Mouse (Mus musculus): ENCODE measurements around the gene Ncan. TPM values are rescaled to one million over a fixed set of nuclear protein-coding genes. Genes with fewer than 3 reads are reported as not detected.
A peak's percentile ranks its signal among the peaks of the same experiment; 100 is the strongest.

Ncan gene
- 79.0 and 82.5 TPM in 2 replicates for polyA plus RNA-seq (2012; rRNA removed)

DNA sequence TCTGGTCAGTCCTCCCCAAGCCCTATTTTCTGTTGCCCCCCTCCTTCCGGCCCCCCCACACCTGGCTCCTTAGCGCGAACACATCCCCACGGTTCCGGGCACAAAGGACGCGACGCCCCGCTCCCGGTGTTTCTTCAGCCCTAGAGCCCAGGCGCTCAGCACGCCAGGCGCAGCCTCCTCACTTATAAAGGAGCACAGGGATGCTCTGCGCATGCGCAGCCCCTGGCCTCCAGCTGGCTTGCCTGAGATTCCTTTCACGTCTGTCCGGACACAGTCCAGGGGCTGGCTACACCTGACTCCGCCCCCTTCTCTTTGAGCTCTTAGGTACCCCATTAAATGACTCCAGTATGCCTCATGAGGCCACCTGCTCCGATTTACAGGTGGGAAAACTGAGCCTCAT is at the start of gene Ncan:
TSS of gene Ncan (minus strand) at position 207 of the 400 bp plus-strand sequence.
- H3K4me1 ChIP-seq (ENCODE audit: control insufficient read depth, insufficient read depth, low read length) = peaks cover 12% of the 10 kb centered on the region
- peak; percentile 100 for TF ChIP-seq POLR2A (IDR thresholded peaks at IDR 0.05; ENCODE audit: extremely low read depth, insufficient read depth, low read length)
- no peak for TF ChIP-seq CTCF (IDR thresholded peaks at IDR 0.05; ENCODE audit: extremely low read depth, insufficient read depth, low read length)
- H3K27ac ChIP-seq (ENCODE audit: insufficient read depth, low read length) = peak within 1 kb of the TSS; percentile 38
- H3K4me3 ChIP-seq (ENCODE audit: insufficient read depth, low read length) = peak within 1 kb of the TSS; percentile 62

DNA sequence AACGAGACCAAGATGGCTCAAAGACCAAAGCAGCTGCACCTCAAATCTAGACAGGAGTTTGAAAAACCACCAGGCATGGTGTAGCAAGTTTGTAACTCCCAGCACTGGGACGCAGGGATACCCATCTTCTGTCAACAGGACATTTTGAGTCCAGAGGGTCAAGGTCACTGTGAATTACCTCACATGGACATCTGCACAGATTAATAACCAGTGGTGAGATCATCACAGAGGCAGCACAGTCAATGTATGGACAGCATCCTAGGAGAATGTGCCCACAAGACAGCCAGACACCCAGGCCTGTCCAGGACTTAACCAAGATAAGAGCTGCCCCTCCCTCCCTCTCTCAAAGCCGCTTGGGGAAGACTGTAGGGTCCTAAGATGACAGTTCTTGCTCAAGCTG is 49.4 kb upstream of the Ncan start:
- Histone ChIP-seq H3K27ac (ENCODE audit: insufficient read depth, low read length) (no peak overlapping the region), H3K4me3 (ENCODE audit: insufficient read depth, low read length) (no peak overlapping the region), H3K4me1 (ENCODE audit: control insufficient read depth, insufficient read depth, low read length) (peaks cover 2% of the 10 kb centered on the region; the same call in 1 of the 2 replicates)
- no peak for TF ChIP-seq CTCF (IDR thresholded peaks at IDR 0.05; ENCODE audit: extremely low read depth, insufficient read depth, low read length)
- TF ChIP-seq POLR2A (IDR thresholded peaks at IDR 0.05; ENCODE audit: extremely low read depth, insufficient read depth, low read length) = no peak

DNA sequence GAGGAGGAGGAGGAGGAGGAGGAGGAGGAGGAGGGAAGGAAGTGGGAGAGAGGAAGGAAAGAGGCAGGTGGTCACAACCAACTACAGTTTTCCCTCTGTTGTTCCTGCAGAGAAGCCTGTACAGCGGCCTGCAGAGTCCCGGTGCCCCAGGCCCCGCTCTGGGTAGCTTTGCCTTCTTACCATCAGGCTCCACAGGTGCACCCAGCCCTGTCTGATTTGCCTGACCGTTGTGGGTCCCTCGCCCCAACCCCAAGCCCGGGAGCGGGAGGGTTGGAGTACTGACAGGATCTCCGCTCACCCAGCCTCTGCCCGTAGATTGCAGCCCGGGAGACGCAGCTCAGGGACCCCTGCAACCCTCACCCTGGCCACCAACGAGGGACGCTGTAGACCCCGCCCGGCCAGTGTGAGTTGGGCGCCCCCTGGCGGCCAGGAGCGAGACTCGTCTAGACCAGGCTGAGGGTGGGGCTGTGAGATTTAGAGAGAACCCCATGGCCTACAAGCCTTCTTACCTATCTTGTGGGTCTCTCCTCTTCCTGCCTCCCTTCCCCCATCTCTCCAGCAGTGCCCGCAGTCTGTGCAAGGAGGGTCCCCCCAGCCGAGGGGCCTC is 45.9 kb upstream of the Ncan start:
- Histone ChIP-seq H3K27ac (ENCODE audit: insufficient read depth, low read length) (no peak overlapping the region), H3K4me3 (ENCODE audit: insufficient read depth, low read length) (no peak overlapping the region), H3K4me1 (ENCODE audit: control insufficient read depth, insufficient read depth, low read length) (no peaks in the 10 kb centered on the region)
- TF ChIP-seq CTCF (IDR thresholded peaks at IDR 0.05; ENCODE audit: extremely low read depth, insufficient read depth, low read length) (peak; percentile 66), POLR2A (IDR thresholded peaks at IDR 0.05; ENCODE audit: extremely low read depth, insufficient read depth, low read length) (no peak)

DNA sequence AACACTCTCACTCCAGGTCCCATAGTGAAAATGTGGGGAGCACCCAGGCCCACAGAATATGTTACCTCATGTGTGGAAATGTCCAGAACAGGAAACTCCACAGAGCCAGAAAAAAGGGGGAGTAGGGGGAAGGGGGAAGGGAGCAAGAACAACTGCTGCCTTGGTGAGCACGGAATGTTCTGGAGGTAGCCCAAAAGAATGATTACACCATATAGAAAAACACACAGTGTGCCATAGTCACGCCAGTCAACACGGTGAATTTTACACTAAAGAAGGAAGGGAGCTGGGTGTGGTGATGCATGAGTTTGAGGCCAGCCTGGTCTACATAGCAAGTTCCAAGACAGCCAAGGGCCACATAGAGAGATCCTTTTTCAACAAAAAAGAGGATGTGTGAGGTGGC is 42.6 kb upstream of the Ncan start:
- Histone ChIP-seq H3K27ac (ENCODE audit: insufficient read depth, low read length) (no peak overlapping the region), H3K4me1 (ENCODE audit: control insufficient read depth, insufficient read depth, low read length) (no peaks in the 10 kb centered on the region)
- no peak for TF ChIP-seq CTCF (IDR thresholded peaks at IDR 0.05; ENCODE audit: extremely low read depth, insufficient read depth, low read length)
- TF ChIP-seq POLR2A (IDR thresholded peaks at IDR 0.05; ENCODE audit: extremely low read depth, insufficient read depth, low read length) = no peak

DNA sequence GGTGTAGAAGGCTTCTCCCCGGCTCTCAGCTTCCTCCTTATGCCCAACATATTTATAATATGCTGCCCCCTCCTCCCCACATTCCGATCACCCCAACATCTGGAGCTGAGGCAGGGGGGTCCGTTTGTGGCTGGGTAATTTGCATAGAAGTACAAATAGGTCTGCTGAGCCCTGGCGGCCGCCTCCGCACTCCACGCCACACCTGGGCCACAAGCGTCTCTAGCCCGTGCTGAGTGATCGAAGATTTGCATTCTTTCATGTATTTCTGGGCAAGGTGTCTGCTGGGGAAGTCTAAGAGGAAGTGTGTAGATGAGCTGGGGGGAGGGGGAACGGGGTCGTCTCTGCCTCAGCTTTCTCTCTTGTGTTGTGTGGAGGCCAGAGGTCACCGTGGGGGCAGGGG is 39.3 kb upstream of the Ncan start:
- no peak overlapping the region for H3K27ac ChIP-seq (ENCODE audit: insufficient read depth, low read length)
- H3K4me1 ChIP-seq (ENCODE audit: control insufficient read depth, insufficient read depth, low read length) = no peaks in the 10 kb centered on the region
- no peak overlapping the region for H3K4me3 ChIP-seq (ENCODE audit: insufficient read depth, low read length)
- TF ChIP-seq POLR2A (IDR thresholded peaks at IDR 0.05; ENCODE audit: extremely low read depth, insufficient read depth, low read length) (no peak), CTCF (IDR thresholded peaks at IDR 0.05; ENCODE audit: extremely low read depth, insufficient read depth, low read length) (no peak)

More for the DNA sequence above, 42.6 kb upstream of the Ncan start:
- H3K4me3 ChIP-seq (ENCODE audit: insufficient read depth, low read length) = no peak overlapping the region

DNA sequence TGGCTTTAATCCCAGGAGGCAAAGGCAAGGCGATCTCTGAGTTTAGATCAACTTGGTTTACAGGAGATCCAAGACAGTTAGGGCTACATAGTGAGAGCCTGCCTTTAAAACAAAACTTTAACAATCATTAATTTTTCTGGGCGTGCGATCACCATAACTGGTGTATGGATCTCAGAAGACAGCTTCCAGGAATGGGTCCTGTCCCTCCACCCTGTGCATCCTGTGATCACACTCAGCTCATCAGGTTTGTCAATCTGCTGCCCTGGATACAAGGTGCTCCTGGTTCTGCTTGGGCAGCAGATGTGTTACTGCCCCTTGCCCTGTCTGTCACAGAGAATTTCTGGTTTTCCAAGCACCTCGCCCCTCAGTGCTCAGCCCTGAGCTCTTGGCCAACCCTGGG is 38.5 kb upstream of the Ncan start:
- Histone ChIP-seq H3K27ac (ENCODE audit: insufficient read depth, low read length) (no peak overlapping the region), H3K4me3 (ENCODE audit: insufficient read depth, low read length) (no peak overlapping the region)
- TF ChIP-seq POLR2A (IDR thresholded peaks at IDR 0.05; ENCODE audit: extremely low read depth, insufficient read depth, low read length) = no peak
- TF ChIP-seq CTCF (IDR thresholded peaks at IDR 0.05; ENCODE audit: extremely low read depth, insufficient read depth, low read length) = no peak

DNA sequence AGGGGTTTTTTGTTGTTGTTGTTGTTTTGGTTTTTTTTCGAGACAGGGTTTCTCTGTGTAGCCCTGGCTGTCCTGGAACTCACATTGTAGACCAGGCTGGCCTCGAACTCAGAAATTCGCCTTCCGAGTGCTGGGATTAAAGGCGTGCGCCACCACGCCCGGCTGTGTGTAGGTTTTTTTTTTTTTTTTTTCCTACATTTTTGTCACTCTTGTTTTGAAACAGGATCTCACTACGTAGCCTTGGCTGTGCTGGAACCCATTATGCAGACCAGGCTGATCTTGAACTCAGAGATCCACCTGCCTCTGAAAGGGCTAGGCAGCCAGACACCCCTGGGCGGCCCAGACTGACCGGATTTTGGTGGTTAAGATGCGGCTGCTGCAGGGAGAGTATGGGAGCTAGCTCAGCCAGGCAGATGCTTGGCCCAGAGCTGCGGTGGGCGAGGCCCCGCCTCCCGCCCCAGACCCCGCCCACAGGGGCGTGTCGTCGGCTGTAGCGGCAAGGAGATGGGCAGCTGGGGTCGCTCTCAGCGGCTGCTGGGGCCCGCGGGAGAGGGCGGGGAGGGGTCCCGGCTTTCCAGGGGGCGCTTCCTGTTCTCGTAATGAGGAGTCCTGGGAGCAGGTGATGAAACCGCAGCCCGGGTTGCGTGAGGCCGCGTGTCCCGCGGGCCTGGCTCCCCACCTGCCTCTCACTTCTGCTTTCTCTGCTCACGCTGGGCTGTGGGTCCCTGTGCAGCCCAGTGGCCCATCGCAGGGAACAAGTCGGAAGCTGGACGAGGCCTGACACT is 37.6 kb upstream of the Ncan start:
- no peaks in the 10 kb centered on the region for H3K4me1 ChIP-seq (ENCODE audit: control insufficient read depth, insufficient read depth, low read length)
- H3K4me3 ChIP-seq (ENCODE audit: insufficient read depth, low read length) = peak overlapping the region; percentile 33
- H3K27ac ChIP-seq (ENCODE audit: insufficient read depth, low read length) = no peak overlapping the region
- TF ChIP-seq CTCF (IDR thresholded peaks at IDR 0.05; ENCODE audit: extremely low read depth, insufficient read depth, low read length) (no peak), POLR2A (IDR thresholded peaks at IDR 0.05; ENCODE audit: extremely low read depth, insufficient read depth, low read length) (peak; percentile 41; the same call in 1 of the 2 replicates)

More for the DNA sequence above, 38.5 kb upstream of the Ncan start:
- H3K4me1 ChIP-seq (ENCODE audit: control insufficient read depth, insufficient read depth, low read length) = no peaks in the 10 kb centered on the region

DNA sequence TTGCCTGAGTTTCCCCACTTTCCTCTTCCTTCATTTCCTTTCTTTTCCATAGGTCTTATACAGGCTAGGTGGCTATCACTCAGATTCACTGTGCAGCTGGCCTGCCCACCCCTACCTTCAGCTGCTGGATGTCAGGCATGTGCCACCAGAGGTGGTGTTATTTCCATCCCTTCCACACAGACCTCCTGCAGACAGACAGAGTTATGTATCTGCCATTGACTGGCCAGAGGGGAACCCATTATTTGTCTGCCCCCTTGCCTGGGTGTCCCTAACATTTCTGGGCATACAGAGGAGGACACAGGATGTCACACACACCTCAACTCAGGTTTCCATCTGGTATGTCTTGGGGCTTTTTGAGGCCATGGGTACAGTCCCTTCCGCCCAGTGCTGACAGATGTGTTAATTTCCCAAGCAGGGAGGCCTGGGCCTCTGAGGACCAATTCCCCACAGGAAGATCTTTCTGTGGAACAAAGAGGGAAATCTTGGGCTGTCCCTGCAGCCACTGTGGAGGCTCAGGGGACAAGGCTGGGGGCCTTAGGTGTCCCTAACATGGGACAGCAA is 36.6 kb upstream of the Ncan start:
- H3K4me3 ChIP-seq (ENCODE audit: insufficient read depth, low read length) = no peak overlapping the region
- no peaks in the 10 kb centered on the region for H3K4me1 ChIP-seq (ENCODE audit: control insufficient read depth, insufficient read depth, low read length)
- TF ChIP-seq POLR2A (IDR thresholded peaks at IDR 0.05; ENCODE audit: extremely low read depth, insufficient read depth, low read length) (no peak), CTCF (IDR thresholded peaks at IDR 0.05; ENCODE audit: extremely low read depth, insufficient read depth, low read length) (no peak)
- H3K27ac ChIP-seq (ENCODE audit: insufficient read depth, low read length) = no peak overlapping the region

DNA sequence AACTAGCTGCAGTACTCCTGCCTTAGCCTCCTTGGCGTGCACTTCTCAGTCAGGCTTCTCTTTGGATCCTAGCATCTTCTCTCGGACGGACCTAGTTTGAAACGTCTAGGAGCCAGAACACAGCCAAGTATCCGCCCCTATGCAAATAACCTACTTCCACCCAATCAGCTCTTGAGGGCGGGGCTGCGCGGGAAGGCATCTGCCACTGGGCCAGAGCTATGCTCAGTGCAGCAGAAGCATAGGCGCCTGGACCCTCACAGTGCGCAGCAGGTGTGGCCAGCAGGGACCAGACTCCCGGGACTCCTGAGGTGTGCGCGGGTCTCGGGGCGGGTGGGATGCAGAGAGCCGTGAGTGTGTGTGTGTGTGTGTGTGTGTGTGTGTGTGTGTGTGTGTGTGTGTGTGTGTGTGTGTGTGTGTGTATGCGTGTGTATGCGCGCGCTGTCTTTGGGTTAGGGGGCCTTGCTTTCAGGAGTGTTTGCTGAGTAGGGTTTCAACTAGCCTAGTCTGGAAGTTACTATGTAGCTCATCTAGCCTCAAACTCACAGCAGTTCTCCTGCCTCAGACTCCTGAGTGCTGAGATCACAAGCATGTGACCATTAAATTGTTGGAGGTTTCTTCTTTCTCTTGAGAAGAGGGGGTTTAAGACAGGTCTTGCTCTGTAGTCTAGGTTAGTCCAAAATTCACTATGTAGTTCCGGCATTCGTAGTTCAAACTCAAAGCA is 32.0 kb upstream of the Ncan start:
- Histone ChIP-seq H3K27ac (ENCODE audit: insufficient read depth, low read length) (no peak overlapping the region), H3K4me1 (ENCODE audit: control insufficient read depth, insufficient read depth, low read length) (no peaks in the 10 kb centered on the region), H3K4me3 (ENCODE audit: insufficient read depth, low read length) (no peak overlapping the region)
- no peak for TF ChIP-seq CTCF (IDR thresholded peaks at IDR 0.05; ENCODE audit: extremely low read depth, insufficient read depth, low read length)

All from cortical plate, adult 2 months (tissue).